Mouse (Mus musculus): ENCODE measurements at regions not wholly inside any gene's neighbourhood (a gene's known extent, or its start where the extent isn't known, plus 50 kb on each side); places are given as distances from the start of the nearest gene placed in this dataset.

DNA sequence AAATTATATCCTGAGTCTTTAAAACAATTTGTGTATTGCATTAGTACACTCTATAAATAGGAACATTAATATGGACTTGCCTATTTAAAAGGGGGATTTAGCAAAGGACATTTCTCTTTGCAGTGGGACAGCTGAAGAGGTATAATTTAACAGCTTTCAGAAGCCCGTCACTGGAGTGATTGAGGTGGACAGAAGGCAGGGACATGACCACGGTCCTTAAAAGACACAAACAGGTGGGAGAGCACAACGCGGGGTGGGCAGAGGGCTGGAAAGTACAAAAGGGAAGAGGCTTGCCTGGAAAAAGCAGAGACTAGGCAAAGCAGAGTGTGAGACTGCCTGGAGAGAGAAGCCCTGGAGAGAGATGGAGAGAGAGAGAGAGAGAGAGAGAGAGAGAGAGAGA is 51.9 kb upstream of the Pkhd1 start:
- DNase-seq (ENCODE audit: low spot score in 2 of 2) = peak in 1 of 2 experiments; percentile 24

DNA sequence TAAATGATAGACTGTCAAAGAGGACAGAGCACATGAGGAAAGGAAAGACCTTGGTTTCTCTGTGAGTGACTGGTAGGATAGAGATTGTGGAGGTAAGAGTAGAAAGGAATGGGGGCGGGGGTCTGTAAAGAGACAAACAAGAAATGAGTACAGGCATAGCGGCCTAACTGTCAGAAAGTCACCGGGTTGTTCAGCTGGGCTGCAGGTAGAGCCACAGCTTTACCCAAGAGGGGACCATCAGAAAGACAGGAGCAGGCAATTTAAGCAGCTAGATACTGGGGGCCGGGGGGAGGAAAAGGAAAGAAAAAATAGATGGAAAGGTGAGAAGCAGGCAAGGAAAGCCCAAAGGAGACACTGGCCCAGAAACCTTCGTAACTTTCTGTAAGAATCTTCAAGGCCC is 52.6 kb upstream of the Pkhd1 start:
- DNase-seq (ENCODE audit: low spot score in 2 of 2) = no peak

DNA sequence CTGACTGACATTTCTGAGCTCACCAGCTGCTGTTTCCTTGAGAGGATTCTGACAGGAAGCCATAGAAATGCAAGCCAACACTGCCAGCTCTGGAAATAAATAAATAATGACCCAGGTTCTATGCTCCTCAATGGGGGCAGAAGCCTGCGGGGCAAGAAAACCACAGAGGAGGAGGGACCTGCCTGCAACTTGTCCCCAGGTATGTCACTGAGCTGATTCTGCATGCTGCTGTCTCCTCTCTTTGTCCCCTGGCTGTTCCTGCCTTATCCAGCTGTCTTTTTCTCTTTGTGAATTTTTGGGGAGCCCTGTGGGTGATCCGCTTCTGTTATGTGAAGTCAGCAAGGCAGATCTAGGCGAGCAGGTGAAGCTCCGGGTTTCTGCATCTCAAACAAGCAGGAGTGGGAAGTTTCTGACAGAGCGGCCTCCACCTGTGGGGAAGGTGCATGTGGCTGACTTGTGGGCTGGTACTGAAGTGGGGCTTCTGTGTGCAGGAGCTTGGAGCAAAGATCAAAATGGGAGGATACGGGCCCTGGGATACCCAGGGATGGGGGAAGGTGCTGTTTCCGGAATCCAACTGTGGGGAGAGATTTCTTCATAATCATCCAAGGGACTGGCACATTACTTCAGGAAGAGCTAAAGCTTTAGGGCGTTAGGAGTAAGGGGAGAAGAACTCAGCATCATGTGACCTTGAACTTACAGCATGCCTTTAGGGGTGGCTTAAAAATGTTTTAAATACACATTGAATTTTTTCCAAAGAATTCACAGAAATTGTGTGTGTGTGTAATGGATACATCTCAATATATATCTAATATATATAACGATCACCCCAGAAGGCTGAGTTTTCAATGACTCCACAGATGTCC is 53.3 kb upstream of the Pkhd1 start:
- DNase-seq (ENCODE audit: low spot score in 2 of 2) = no peak

DNA sequence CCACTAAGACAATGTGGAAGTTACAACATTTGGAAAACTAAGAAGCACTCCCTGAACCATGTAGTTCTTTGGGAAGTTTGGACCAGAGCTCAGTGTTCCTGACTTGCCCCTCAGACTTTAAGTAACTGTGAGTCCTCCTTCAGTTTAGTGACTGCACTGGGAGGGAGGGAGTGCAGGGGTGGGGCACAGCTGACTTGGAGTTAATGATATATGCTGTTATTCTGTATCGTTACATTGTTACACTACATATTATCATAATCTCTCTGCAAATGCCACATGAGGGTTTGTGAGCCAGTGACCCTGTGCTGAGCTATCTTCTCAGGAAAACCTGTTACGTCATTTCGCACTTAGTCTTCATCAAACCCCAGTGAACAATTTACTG is 53.9 kb upstream of the Pkhd1 start:
- DNase-seq (ENCODE audit: low spot score in 2 of 2) = no peak

DNA sequence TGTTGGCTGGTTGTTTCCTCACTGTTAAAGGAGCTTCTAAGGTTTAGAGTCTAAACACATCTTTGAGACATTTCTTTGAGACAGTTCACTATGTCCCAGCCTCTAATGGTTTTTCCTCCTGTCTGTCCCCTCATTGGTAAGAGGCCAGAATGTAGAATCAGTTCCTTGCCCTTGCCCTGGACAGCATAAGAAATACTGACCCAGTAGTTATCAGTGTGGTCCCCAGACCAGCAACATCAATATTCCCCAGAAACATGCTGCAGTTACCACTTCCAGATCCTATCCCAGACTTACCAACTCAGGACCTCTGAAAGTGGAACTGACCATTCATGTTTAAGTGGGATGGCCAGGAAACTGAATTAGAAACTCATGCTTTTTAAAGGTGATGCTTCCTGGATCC is 54.4 kb upstream of the Pkhd1 start:
- DNase-seq (ENCODE audit: low spot score in 2 of 2) = no peak

DNA sequence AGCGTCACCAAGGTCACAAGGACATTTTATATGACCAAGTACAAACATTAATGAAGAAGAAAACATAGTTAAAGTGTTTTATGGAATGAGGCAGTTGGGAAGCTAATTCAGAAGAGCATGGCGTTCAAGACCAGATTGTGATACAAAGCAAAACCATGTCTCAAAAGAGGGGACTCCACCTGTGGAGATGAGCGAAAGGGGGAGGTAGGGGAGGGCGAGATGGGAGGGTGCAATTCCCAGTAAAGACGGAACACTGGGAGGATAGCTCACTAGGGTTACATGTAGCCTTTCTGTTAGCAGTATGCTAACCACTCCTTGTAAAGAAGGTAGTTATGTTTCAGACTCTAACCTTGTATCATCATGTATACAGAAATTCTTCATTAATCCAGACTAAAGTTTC is 55.1 kb upstream of the Pkhd1 start:
- no peak for DNase-seq (ENCODE audit: low spot score in 2 of 2)

DNA sequence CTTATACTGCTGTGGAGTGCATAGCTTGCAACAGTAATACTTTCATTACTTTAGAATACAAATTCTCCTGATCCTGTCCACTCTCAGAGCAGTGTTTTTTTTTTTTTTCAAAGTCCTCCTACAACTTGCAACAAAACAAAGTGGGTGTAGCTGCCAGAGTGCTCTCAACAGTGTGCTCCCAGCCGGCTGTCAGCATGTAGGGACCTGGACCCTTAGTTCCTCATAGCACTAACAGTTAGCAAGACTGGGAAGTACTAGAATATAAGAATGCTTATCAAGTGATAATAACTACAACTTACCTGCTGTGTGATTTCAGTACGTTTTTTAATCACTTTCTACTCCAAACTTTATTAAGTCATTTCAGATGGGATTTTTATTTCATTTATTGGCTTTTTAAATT is 55.5 kb upstream of the Pkhd1 start:
- DNase-seq (ENCODE audit: low spot score in 2 of 2) = no peak

DNA sequence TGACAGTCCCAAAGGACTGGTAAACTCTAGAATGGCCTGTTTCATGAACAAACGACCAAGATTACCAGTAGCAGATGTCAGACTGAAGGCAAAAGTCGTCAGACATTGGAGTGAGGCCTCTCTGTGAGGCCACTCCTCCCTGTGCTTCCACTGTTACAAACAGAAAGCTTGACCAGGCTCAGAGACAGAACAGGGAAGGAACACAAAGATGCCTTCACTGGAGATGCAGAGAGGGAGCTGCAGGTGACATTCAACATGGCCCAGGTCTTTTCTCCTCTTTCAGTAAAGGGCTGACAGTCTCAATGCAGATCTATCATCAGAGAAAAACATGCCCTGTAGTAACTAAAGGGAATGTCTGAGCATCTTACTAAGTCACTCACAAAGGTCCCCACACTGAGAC is 56.1 kb upstream of the Il17a start:
- DNase-seq (ENCODE audit: low spot score in 2 of 2) = no peak

DNA sequence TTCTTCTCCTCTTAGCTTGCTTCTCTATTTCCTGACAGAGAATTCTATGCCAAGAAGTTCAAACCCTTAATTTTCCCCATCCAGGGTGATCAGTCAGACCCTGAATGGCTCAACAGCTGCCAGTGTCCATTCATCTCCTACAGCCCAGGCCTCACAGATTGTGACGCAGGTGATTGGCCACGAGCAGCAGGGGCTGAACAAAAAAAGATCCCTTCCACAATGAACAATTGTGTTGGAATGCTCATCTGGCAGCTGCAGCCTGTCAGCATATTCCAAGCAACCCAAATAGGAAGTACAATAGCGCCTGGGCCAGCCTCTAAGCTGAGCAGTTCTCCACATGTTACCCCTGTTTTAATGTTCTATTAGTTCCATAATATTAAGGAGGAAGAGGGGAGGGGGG is 52.7 kb upstream of the Il17a start:
- DNase-seq (ENCODE audit: low spot score in 2 of 2) = peak in 1 of 2 experiments; percentile 31

DNA sequence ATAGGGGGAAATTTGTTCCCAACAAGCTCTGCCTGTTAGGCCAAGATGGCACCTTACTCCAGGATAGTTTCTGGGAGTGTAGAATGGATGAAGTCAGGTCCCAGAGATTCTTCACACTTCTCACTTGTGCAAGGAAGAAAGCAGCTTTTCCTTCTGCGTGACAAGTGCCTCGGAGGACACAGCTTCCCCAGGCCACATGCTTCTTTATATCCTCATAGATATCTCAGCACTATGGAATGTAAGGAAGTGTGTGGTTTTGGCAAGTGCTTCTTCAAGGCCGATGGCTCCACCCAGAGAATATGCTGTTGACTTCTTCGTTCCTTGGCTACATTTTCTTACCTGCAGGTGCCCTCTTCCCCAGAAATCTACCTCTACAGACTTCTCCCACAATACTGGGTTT is 51.9 kb upstream of the Il17a start:
- no peak for DNase-seq (ENCODE audit: low spot score in 2 of 2)

DNA sequence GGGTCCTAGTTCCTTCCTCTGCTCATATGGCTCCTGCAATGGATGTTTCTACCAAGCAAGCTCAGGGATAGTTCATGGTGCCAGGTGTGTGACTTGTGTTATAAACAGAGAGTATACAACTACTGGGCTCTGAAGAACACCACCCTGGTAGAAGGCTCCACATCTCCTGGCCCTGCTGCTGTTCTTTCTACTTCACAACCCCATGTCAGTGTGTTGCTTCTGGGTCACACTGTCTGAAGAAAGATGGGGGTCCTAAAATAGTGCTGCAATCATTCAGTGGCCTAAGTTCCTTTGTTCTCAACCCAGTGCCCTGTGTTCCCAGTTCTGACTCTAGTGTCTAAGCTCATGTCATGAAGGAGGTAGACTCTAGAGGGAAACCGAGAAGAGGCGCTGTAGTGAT is 51.4 kb upstream of the Il17a start:
- no peak for DNase-seq (ENCODE audit: low spot score in 2 of 2)

DNA sequence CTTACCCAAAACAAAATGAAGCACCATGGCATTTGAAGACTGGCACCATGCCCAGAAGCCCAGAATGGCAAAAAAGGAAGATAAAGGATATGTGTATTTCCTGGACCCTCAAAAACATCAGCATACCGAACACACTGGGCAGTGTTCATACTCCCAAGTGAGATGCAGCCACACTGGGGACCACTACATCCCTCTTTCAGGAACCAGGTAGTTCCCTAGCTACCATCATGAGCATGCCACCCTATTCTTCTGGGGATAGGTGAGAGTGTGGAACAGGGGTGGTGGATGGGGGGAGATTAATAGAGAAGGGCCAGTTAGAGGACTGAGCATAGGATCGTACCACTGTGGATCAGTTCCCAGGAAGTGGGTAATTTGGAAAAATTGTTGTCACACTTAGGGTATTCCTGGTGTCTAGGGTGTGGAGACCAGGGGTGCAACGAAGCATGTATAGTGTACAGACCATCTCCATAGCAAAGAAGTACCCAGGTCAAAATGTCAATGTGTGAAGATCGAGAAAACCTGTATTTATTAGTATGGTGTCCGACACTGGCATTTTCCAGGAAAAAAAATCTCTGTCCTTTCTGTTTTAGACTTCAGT is 50.9 kb upstream of the Il17a start:
- DNase-seq (ENCODE audit: low spot score in 2 of 2) = no peak

DNA sequence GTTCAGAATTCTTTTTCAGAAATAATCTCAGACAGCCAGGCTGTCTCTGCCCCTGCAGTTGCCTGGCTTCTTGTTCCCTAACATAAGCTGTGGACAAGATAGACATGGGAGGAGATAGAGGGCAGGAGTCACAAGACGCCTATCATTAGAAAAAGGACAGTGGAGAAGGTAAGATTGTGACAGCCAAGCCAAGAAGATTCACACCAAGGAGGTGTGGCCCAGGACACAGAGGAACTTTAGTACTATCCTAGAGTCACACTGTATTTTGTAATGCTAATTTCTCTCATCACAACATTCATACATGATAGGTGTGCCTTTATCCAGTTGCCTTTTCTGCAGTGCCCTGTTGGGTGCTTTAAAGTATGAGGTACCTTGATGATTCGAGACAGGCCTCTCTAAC is 50.2 kb upstream of the Il17a start:
- no peak for DNase-seq (ENCODE audit: low spot score in 2 of 2)

Small RNAs in the stretch of these regions (microRNA-seq; reads per million reads assigned to microRNA genes)
- gene Mir206 = 152,428 reads per million, percentile 100 among the genes with 10 or more reads in this experiment
